Mouse (Mus musculus) liver, embryonic 14.5 days (tissue): ENCODE results near the gene Morn5.

ENCODE experiments used
- CTCF ChIP-seq: IDR thresholded peaks from 2 replicates; pipeline ENCODE4 v1.5.1; 2016; ENCODE audit warnings: antibody characterized with exemption, low read depth, control low read depth
- EP300 ChIP-seq: IDR thresholded peaks from 2 replicates; pipeline ENCODE4 v1.6.1; 2016; ENCODE audit warnings: antibody characterized with exemption, low read depth

DNA sequence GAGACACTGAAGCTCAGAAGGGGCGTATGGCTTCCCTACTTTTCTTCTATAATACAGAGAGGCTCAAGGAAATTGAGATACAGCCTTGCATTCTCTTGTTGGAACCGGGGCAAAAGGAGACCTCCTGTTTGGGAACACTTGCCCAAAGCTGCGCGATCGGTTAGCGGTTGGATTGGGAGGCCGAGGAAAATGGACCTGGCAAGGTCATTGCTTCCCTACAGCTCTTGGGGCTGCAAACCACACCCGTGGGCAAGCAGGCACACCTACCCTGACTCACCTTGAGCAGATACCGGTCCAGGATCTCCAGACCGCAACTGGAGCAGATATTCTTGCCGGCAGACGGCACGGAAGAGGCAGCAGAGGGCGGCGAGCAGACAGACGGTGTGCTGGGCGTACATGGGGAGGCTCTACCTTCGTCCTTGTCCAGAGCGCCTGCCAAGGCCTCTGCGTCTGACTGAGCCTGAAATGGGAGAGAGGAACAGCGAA, 53.9 kb downstream of the Morn5 start:
- no peak for TF ChIP-seq CTCF
- TF ChIP-seq EP300: no peak
